Mouse (Mus musculus) limb, embryonic 14.5 days (tissue): ENCODE measurements around the gene Slc35a2. TPM values are rescaled to one million over a fixed set of nuclear protein-coding genes. Genes with fewer than 3 reads are reported as not detected.

ENCODE experiments used
- ATAC-seq: fragments of 200-750 bp; cut with Nextera tagmentation; 2 replicates; pipeline ENCODE4 v1.8.0; 2017; ENCODE audit warnings: low read depth, moderate number of reproducible peaks, moderate TSS enrichment; ENCODE audit not compliant: low FRiP score
- DNase-seq: peaks from one replicate; pipeline ENCODE4 v3.0.0-alpha.2; 2015; ENCODE audit warnings: low spot score
- H3K27ac ChIP-seq: fragments of 300-500 bp; sonication (generic); replicated peaks from 2 replicates; pipeline ENCODE4 v1.5.1; 2014; ENCODE audit warnings: low read depth, mild to moderate bottlenecking, low read length, moderate library complexity, mixed read lengths
- H3K27me3 ChIP-seq: fragments of 300-500 bp; sonication (generic); 2 replicates; pipeline ENCODE4 v1.6.1; 2014; ENCODE audit warnings: low read length, mixed read lengths; ENCODE audit not compliant: control insufficient read depth, insufficient read depth
- H3K36me3 ChIP-seq: fragments of 300-500 bp; sonication (generic); 2 replicates; pipeline ENCODE4 v1.6.1; 2014; ENCODE audit warnings: mild to moderate bottlenecking, low read length, moderate library complexity, mixed read lengths; ENCODE audit not compliant: control insufficient read depth, insufficient read depth
- H3K4me1 ChIP-seq: fragments of 300-500 bp; sonication (generic); 2 replicates; pipeline ENCODE4 v1.6.1; 2014; ENCODE audit warnings: antibody characterized with exemption, low read length, mixed read lengths; ENCODE audit not compliant: control insufficient read depth, insufficient read depth
- H3K4me2 ChIP-seq: fragments of 300-500 bp; sonication (generic); replicated peaks from 2 replicates; pipeline ENCODE4 v1.6.1; 2014; ENCODE audit warnings: low read depth, mild to moderate bottlenecking, low read length, moderate library complexity; ENCODE audit not compliant: severe bottlenecking
- H3K4me3 ChIP-seq: fragments of 300-500 bp; sonication (generic); replicated peaks from 2 replicates; pipeline ENCODE4 v1.5.1; 2014; ENCODE audit warnings: low read length
- H3K9ac ChIP-seq: fragments of 300-500 bp; sonication (generic); 2 replicates; pipeline ENCODE4 v1.6.1; 2014; ENCODE audit warnings: mild to moderate bottlenecking, low read depth, low read length, moderate library complexity; ENCODE audit not compliant: severe bottlenecking
- H3K9me3 ChIP-seq: fragments of 300-500 bp; sonication (generic); 2 replicates; pipeline ENCODE4 v1.6.1; 2016; ENCODE audit warnings: low read length; ENCODE audit not compliant: control insufficient read depth
- POLR2A ChIP-seq: fragments of 200-500 bp; IDR thresholded peaks from 2 replicates; pipeline ENCODE4 v1.8.0; 2012; ENCODE audit warnings: inconsistent platforms, mild to moderate bottlenecking, moderate library complexity, borderline replicate concordance; ENCODE audit not compliant: insufficient read depth, insufficient read length; ENCODE audit errors: extremely low read depth
- WGBS: fragments of 180-500 bp; shearing (Covaris S2); extraction: QIAGEN DNeasy Blood & Tissue Kit; methylation state at CpG from one replicate; pipeline ENCODE4 v1.1.7; 2014; 5-methylcytosine and 5-hydroxymethylcytosine counted together
- polyA plus RNA-seq, 2 experiments: library from polyadenylated mRNA; depleted of rRNA in 1 of 2; stranded (reverse) in 1 of 2; unstranded in 1 of 2; fragments of >200 nt; fragmentation: Nextera tagmentation in 1 of 2; extraction: Ambion mirVana in 1 of 2; gene quantifications; 2 replicates each; pipeline versions ENCODE4 v1.2.1 to v1.2.3; 2012 to 2014

The Slc35a2 gene
- polyA plus RNA-seq, 2 experiments, result 30.0 to 74.0 TPM

GRCm38 (mm10) chrX:7919601-7920383 lies 36.0 kb downstream of the Slc35a2 start, which contains the start of gene Pcsk1n:
Gene Pcsk1n, plus strand, starts transcription at chrX:7919822.
- no peak for DNase-seq
- Histone ChIP-seq H3K4me3 (peak within 1 kb of the TSS; percentile 30), H3K4me1 (no peaks in the 10 kb centered on the region), H3K9ac (no peak within 1 kb of the TSS), H3K9me3 (no peaks in the 10 kb centered on the region), H3K27ac (no peak within 1 kb of the TSS), H3K36me3 (no peaks in the 10 kb centered on the region), H3K27me3 (peaks cover 28% of the 10 kb centered on the region), H3K4me2 (peak within 1 kb of the TSS; percentile 43)
- no peak for TF ChIP-seq POLR2A
- ATAC-seq, result no peak
- 21% methylated on average over 20 of the region's 40 CpGs for WGBS

GRCm38 (mm10) chrX:7922032-7922431 lies 38.2 kb downstream of the Slc35a2 start:
- no peak overlapping the region for H3K27ac ChIP-seq
- no peak for ATAC-seq
- 21% methylated on average over 25 of the region's 48 CpGs for WGBS

GRCm38 (mm10) chrX:7926266-7926665 lies 42.4 kb downstream of the Slc35a2 start:
- no peak for ATAC-seq
- no peak overlapping the region for H3K4me3 ChIP-seq
- no peak overlapping the region for H3K4me2 ChIP-seq
- H3K27me3 ChIP-seq, result peaks cover 23% of the 10 kb centered on the region
- DNase-seq, result no peak
- H3K36me3 ChIP-seq, result peaks cover 16% of the 10 kb centered on the region; the same call in 1 of the 2 replicates
- no peak for TF ChIP-seq POLR2A
- no peak overlapping the region for H3K27ac ChIP-seq
- H3K4me1 ChIP-seq, result no peaks in the 10 kb centered on the region
- no peak overlapping the region for H3K9ac ChIP-seq
- H3K9me3 ChIP-seq, result no peaks in the 10 kb centered on the region; the same call in 1 of the 2 replicates
- 64% methylated on average over 6 of the region's 6 CpGs for WGBS

More at GRCm38 (mm10) chrX:7922032-7922431, 38.2 kb downstream of the Slc35a2 start:
- no peaks in the 10 kb centered on the region for H3K36me3 ChIP-seq
- DNase-seq, result no peak
- TF ChIP-seq POLR2A, result no peak
- peak overlapping the region; percentile 21 for H3K4me3 ChIP-seq
- H3K4me2 ChIP-seq, result peak overlapping the region; percentile 37
- H3K4me1 ChIP-seq, result no peaks in the 10 kb centered on the region
- H3K27me3 ChIP-seq, result peaks cover 31% of the 10 kb centered on the region
- no peaks in the 10 kb centered on the region for H3K9me3 ChIP-seq
- H3K9ac ChIP-seq, result no peak overlapping the region

GRCm38 (mm10) chrX:7927116-7927515 lies 43.3 kb downstream of the Slc35a2 start:
- no peak for DNase-seq
- H3K9me3 ChIP-seq, result no peaks in the 10 kb centered on the region; the same call in 1 of the 2 replicates
- H3K27ac ChIP-seq, result no peak overlapping the region
- H3K4me3 ChIP-seq, result no peak overlapping the region
- peaks cover 15% of the 10 kb centered on the region for H3K27me3 ChIP-seq
- ATAC-seq, result no peak
- 21% methylated on average over 10 of the region's 10 CpGs for WGBS
- peaks cover 19% of the 10 kb centered on the region; the same call in 1 of the 2 replicates for H3K36me3 ChIP-seq
- no peak overlapping the region for H3K4me2 ChIP-seq
- H3K4me1 ChIP-seq, result no peaks in the 10 kb centered on the region
- H3K9ac ChIP-seq, result no peak overlapping the region
- no peak for TF ChIP-seq POLR2A

GRCm38 (mm10) chrX:7928270-7928790 lies 44.5 kb downstream of the Slc35a2 start, which contains the start of gene Eras:
Gene Eras, minus strand, starts transcription at chrX:7928607.
- Histone ChIP-seq H3K36me3 (peaks cover 22% of the 10 kb centered on the region; the same call in 1 of the 2 replicates), H3K4me1 (no peaks in the 10 kb centered on the region), H3K9ac (no peak within 1 kb of the TSS), H3K27me3 (peaks cover 9% of the 10 kb centered on the region; the same call in 1 of the 2 replicates), H3K4me3 (no peak within 1 kb of the TSS), H3K27ac (no peak within 1 kb of the TSS), H3K9me3 (no peaks in the 10 kb centered on the region; the same call in 1 of the 2 replicates), H3K4me2 (no peak within 1 kb of the TSS)
- TF ChIP-seq POLR2A, result no peak
- ATAC-seq (no peak), DNase-seq (no peak)
- WGBS, result 16% methylated on average over 16 of the region's 19 CpGs
